Mouse (Mus musculus): ENCODE measurements around the gene Klf13. TPM values are rescaled to one million over a fixed set of nuclear protein-coding genes. Genes with fewer than 3 reads are reported as not detected.

Klf13 gene
- total RNA-seq, 2 experiments from 2014 or later = 148 to 154 TPM

DNA sequence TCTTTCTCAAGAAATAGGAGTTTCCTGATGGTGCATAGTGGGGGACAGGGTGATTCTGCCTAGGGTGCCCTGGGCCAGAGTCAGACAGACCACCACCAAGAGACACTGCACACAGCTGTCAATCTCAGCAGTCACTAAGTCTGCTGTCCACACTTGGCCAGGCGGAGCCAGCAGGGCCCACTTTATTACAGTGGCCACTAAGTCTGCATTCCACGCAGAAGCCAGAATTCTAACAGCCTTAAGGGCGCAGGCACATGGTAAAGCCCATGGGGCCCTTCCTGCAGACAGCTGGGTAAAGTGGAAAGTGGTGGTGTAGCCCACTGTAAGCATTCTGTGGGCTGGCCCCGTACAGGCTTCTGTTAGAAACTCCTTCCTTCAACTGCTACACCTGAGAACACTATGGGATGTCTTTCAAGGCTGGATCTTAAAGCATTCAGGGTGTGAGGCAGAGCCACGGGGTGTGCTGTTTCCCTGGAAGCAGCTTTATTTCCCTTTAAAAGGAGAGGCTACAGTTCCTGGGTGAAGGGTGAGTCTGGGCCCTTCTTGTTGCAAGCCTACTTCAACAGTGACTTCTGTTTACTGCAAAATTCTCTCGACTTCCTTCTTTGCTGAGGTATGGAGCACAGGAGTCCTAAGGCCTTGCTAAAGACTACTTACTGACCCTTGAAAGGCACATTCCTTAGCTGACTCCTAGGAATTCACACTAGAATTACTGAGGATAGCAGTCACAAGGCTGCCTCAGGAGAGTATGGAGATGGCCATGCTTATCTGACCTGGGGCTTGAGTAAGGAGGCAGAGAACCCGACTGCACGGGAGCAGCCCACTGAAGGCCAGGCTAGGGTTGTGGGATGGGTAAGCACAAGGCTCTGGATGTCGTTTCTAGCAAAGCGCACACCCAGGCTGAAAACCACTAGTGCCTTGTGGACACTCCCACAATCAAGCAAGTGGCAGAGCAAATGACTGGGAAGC is 24.7 kb downstream of the Klf13 start:
- intact Hi-C loops (cut with DNase I) = no loop called here
- DNase-seq (ENCODE audit: extremely low spot score in 1 of 2, low spot score in 2 of 2) = no peak

DNA sequence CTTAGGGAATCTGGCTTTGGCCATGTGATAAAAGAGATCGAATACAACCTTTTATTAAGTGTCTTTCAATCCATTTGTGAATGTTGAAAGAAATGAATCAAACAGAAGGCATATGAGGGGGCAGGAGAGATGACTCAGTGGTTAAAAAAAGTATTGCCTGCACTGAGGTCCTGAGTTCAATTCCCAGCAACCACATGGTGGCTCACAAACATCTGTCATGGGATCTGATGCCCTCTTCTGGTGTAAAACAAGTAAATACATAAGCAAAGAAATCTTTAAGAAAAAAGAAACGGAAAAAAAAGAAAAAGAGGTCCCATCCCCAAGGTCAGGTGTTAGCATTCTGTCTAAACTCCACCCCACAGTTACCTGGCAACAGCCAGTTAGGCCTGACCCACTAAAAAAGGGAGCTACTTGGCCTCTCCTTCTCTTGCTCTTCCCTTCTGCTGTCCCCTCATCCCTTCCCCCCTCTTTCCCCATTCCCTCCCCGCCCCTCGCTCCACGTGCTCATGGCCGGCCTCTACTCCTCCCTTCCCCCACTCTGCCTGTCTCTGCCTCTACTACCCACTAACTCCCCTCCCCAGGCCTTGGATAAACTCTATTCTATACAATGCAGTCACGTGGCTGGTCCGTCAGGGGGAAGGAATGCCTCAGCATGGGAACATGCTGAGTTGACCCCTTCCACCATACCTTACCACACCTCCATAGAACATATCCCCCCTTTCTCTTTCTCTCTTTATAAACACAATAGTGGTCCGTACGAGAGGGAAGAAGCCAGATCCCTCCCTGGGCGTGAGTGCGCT is 25.6 kb downstream of the Klf13 start:
- DNase-seq (ENCODE audit: extremely low spot score in 1 of 2, low spot score in 2 of 2) = no peak
- intact Hi-C loops (cut with DNase I) = no loop called here

DNA sequence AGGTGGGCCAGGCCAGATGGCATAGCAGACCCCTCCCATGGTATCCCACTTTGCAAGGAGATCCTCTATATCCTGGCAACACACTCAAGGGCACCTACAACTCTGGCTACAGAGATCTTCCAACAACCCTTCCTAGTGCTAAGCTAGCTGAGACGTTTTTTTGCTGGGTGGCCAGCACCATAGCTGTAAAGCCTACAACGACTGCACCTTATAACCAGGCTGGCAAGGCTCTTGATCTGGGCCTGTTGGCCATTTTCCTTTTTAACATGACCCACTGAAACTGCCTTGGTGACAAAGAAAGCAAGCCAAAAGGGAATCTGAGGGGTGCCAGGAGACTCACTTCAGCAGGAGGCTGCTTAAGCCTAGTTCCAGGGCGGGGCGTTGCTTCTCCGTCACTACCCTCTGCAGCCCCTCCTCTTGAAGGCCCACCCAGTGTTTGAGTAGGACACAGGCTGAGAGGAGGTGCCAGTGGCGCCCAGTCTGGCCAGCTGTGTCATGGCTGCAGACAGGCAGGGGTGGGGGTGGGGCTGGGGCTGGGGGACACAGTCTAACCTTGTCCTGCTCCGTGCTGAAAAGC is 26.4 kb downstream of the Klf13 start:
- intact Hi-C loops (cut with DNase I) = no loop called here
- no peak for DNase-seq (ENCODE audit: extremely low spot score in 1 of 2, low spot score in 2 of 2)

DNA sequence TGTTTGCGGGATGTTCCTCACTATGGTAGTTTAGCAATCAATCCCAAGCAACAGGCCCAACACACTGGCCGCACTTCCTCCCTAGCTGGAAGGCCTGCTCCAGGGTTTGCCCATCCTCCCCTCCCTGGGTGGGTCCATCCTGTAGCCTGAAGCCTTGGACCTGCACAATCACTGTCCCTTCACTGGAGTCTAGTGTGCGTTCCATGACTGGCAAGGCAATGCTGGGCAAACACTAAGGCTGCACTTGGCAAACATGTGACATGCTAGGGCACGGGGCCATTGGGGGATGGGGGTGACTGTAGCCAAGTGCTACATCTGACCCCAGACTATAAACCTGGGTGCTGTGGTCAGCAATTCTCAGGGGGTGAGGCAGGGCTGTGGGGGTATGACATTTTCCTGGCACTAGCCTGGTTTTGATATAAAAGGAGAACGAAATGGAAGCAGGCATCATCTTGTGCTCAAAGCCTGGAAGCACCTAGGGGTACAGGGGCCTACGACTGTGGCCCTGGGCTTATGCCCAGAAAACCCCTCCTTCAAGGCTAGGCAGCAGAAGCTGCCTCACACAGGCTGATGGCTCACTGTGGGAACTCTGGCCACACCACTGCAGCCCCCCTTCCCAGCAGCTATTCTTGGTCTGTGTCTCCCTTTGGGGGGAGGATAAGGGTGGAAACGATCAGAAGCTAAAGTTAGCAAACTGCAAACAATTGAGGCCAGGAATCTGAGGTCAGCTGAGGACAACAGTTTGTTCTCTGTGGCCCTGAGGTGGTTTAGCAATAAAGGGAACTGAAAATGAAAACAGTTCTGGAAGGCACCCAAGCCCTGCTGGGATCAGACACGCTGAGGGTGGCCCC is 27.1 kb downstream of the Klf13 start:
- peak; percentile 40 to 70 for DNase-seq (ENCODE audit: extremely low spot score in 1 of 2, low spot score in 2 of 2)
- intact Hi-C loops (cut with DNase I) = no loop called here

DNA sequence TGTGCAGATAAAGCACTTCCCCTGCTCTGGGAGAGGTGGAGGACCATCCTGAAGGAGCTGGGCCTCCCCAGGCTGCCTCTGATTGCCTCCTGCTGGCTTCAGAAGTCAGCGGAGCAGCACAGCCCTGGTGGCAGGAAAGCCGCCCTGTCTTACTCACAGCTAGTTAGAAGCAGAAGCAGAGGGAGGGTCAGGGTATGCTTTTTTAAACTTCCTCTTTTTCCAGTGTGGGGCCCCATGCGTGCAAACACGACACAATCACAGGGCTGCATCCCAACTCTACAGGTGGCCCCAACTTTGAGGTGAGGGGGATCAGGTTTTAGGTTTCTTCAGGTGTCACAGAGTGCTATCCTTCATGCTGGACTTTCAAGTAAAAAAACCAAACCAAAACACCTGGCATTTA is 27.8 kb downstream of the Klf13 start:
- intact Hi-C loops (cut with DNase I) = no loop called here

DNA sequence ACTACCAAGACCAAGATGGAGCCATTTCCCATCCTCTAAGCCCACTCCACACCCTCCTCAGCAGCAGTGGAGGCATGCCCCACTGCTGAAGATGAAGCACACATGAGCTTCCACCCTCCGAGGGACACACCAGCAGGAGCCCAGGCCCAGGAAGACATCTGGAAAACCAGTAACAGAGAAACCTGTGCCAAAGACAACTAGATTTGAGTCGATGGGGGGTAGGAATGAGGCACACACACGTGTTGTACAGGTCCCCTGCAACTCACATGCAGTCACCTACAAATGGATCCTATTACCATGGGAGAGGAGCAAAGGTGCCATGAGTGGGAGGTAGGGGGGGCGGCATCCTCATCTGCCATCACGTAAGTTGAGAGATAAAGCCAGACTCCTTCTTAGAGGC is 28.5 kb downstream of the Klf13 start:
- no peak for DNase-seq (ENCODE audit: extremely low spot score in 1 of 2, low spot score in 2 of 2)
- intact Hi-C loops (cut with DNase I) = no loop called here

More for the DNA sequence above, 27.8 kb downstream of the Klf13 start:
- no peak for DNase-seq (ENCODE audit: extremely low spot score in 1 of 2, low spot score in 2 of 2)

DNA sequence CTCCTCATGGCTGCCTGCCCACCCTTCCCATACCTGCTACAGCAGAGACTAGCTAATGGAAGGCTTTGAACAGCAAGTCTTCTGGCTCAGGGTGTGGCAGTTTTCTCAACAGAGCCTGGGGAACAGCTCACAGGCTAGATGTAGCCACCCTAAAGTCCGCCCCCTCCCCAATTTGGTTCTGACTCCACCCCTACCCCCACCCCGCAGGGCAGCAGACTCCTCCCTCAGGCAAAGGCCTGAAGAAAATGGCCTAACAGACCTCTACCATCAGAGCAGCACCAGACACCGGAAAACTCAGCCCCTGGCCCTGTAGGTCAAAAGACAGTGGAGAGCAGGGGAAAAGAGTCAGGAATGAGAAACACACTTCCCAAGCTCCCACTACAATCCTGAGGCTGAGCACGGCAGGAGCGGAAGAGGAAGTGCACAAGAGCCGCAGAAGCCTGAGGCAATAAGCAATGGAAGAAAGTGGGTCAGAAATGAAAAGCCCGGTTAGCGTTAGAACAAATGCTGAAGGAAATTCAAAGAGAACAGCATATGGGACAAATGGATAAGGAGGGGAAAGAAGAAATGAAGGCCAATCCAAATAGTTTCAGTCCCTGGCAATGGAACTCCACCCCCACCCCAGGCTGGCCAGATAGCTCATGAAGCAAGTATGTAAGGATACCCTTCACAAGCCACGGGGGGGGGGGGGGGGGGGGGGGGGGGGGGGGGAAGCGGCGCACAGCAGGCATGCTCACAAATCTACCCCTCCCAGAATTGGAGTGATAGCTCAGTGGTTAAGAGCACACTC is 30.0 kb downstream of the Klf13 start:
- intact Hi-C loops (cut with DNase I) = no loop called here
- no peak for DNase-seq (ENCODE audit: extremely low spot score in 1 of 2, low spot score in 2 of 2)

DNA sequence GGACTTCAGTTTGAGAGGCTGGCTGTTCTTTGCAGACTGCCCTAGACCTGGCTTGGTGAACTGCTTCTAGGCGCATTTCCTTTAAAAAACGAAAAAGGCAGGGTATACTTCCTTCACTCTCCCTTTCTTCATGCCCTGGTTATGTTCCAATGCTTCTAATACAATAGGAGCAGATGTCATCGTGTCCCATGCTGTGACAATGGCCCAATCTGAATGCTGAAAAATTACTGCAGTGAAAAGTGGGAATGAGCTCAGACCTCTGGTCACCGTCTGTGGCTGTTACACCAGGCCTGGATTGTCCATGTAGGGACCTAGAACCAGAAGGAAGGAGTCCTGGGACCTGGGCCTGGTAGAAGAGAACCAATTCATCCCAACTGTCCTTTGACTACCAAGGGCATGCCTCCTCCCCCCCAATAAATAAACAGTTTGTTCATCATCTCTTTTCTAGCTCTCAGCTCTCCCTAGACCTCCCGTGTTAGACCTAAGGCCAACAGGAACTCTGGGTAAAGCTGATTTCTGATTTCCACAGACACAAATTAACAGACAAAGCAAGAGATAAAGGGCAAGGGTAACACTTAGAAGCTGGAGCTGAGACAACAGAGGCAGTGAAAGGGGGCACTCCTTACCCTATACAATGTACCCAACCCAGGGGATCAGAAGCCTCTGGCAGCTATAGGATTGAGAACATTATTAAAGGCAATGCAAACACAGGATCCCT is 30.8 kb downstream of the Klf13 start:
- DNase-seq (ENCODE audit: extremely low spot score in 1 of 2, low spot score in 2 of 2) = no peak
- intact Hi-C loops (cut with DNase I) = no loop called here

DNA sequence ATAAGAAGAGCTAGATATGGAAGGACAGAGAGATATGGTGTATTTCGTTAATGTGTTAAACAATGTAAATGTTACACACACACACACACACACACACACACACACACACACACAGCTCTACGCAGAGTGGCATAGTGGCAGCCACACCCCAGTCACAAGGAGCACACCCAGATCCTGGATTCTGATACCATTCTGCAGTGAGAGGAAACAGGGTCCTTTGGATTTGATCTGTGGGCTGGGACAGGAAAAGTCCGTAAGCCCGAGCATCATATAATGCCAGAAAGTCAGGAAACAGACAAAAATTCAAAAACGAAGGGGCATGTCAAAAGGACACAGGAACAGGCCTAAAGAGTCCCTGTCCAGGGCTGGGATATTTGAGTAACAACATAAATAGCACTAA is 33.1 kb downstream of the Klf13 start:
- intact Hi-C loops (cut with DNase I) = no loop called here
- DNase-seq (ENCODE audit: extremely low spot score in 1 of 2, low spot score in 2 of 2) = no peak

DNA sequence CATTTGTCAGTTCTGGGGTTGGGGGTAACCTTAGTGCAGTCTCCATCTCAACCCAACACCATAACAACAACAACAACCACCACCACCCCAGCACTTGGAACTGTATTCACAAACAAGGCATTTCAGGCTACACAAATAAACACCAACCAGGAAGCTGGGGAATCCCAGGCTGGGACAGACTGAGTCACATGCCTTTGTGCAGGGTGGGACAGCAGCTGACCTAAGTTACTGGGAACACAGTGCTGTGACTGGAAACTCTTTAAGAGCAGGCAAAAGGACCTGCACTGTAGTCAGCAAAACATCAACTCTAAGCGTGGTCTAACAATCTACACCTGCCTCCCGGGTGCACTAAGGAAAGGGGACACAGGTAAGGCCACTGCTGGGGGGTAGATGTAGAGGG is 33.5 kb downstream of the Klf13 start:
- intact Hi-C loops (cut with DNase I) = no loop called here
- no peak for DNase-seq (ENCODE audit: extremely low spot score in 1 of 2, low spot score in 2 of 2)

DNA sequence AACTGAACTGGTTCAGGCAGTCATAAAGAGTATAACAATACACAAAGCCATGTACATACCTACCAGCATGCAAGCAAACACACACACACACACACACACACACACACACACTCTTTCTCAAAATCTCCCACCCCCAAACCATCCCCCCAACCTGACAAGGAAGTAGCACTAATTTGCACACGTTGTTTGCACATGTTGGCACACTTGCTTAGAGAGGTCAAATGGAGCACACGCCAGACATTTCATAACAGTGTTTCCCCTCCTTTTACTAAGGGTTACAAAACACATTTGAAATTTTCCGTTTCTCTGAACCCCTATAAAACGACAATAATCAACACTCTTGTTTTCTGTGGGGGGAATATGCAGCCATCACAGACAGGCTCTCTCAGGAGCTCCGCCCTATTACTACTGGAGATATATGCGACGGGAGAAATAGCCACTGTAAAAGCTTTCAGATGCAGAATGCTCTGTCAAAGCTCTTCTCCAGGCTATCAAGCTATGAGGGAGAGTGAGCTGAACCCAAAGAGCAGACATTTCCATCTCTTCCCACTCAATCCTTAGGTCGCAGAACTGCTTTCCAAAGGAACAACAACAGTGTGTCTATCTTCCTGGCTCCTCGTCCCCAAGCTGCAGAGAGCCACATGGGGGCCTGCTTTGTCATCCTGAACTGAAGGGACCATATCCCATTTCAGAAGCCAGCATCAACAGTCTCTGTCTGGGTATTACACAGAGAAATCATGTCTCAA is 34.9 kb downstream of the Klf13 start:
- intact Hi-C loops (cut with DNase I) = no loop called here
- DNase-seq (ENCODE audit: extremely low spot score in 1 of 2, low spot score in 2 of 2) = no peak

DNA sequence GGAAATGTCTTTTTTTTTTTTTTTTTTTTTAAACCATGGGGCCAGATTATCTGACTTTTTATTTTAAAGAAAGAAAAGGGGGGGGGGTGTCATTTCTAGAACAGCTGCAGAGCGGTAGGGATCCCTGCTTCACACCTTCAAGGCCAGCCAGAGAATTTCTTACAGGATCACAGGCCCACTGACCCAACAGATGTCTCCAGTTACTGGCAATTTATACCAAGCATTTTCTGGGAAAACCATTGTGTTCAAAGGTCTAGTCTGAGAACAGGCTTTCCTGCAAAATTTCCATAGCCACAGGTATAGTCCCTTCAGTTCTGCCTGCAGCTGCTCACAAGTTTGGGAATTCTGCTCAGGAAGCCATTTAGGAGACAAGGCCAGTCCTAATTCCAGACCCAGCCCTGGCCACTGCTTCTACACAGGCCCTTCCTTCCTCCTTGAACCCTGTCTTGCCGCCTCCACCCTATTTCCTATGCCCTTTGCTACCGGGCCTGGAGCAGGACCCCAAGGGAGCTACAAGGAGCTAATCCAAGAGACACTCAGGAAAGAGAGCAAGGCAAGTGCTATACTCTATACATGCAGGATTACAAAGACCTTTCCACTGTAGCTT is 36.0 kb downstream of the Klf13 start:
- intact Hi-C loops (cut with DNase I) = no loop called here

DNA sequence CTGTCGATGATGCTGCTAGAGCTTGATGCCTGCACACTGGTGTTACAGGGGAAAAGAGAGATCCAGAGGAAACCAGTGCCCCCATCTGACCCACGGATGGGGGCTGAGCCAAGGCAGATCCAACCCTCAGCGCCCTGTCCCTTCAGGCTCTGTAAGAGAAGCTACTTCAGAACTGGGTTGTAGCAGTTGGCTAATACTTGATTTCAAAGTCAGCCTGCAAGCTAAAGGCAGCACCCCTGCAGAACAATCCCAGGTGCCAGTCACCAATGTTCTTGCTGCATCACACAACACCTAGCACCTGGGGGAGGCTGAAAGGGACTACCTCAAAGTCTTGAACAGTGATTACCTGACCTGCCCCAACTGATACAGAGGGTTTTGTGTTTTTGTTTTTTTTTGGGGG is 36.8 kb downstream of the Klf13 start:
- intact Hi-C loops (cut with DNase I) = no loop called here
- no peak for DNase-seq (ENCODE audit: extremely low spot score in 1 of 2, low spot score in 2 of 2)

More for the DNA sequence above, 36.0 kb downstream of the Klf13 start:
- no peak for DNase-seq (ENCODE audit: extremely low spot score in 1 of 2, low spot score in 2 of 2)

DNA sequence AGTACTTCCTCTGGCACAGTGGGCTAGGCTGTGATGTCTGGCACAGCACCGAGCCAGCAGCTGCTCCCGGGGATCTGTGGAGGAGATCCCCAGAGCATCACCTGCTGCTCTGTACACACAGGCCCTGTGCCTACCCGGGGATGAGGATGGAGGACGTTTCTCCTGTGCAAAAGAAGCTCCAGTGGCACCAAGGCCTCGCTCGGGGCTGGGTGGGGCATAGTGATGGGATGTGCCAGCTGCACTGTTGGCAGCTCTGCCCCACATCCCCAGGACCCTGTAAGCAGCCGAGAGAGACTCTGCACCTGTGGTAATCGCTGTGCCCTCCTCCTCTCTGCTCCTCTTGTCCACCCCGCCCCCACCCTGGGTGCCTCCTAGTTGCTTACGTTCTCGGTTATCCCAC is 37.4 kb downstream of the Klf13 start:
- no peak for DNase-seq (ENCODE audit: extremely low spot score in 1 of 2, low spot score in 2 of 2)
- intact Hi-C loops (cut with DNase I) = no loop called here

DNA sequence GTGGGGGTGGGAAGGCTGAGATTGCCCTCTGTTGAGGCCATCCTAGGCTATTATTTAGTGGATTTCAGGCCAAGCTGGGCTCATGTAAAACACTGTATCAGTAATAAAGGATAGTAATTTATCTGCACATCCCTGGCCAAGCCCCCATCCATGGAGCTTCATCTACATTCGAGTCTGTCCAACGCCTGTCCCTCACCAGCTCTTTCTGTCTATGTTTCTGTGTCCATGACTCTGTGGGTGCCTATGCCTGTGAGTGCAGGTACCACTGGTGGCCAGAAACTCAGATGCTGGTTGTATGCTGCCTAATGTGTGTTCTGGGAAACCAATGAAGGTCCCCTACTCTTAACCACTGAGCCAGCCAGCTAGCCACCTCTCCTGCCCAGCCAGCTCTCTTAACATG is 38.3 kb downstream of the Klf13 start:
- DNase-seq (ENCODE audit: extremely low spot score in 1 of 2, low spot score in 2 of 2) = no peak
- intact Hi-C loops (cut with DNase I) = no loop called here

DNA sequence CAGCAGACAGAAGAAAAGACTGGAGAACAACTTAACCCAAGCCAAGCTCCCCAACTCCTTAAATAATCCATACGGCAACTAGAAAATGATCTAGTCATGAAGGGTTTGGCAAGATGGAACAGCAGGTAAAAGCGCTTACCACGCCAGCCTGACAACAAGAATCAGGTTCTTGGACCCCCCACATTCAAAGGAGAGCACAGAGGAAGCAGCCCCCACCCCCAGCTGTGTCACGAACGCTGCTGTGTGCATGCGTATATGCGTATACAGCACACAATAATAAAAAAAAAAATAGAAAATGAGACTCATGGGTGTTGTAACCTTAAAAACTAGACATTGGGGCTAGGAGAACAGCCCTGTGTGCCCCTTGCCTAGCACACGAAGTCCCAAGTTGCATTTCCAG is 38.8 kb downstream of the Klf13 start:
- DNase-seq (ENCODE audit: extremely low spot score in 1 of 2, low spot score in 2 of 2) = no peak
- intact Hi-C loops (cut with DNase I) = loop anchor here (5.0 to 10.0 kb wide), 2 partner anchors 37 to 145 kb away; partner anchors contain the start of gene Klf13

All from left cerebral cortex, postnatal 10 days (tissue).